Mouse (Mus musculus): ENCODE results near the gene Slc12a8.
A peak's percentile ranks its signal among the peaks of the same experiment; 100 is the strongest.

Gene Slc12a8

DNA sequence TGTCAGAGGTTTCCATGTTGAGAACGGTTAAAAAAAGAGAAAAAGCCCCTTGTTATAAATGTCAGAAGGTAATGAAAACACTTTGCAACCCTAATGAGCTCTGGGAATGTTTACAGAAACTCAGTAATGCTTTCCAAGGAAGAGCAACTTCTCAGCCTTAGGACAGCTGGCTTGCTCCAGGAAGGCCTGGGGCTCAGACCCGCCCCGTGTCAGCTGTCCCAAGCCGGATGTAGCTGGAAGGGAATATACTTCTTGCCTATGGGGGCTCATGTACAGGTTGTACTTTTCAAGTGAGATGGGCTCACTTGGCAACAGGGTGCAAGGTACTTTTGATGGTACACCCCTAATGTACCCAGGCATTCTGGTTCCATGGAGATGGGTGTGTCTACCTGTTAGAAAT is 28.4 kb downstream of the Slc12a8 start:
- no peak for DNase-seq

DNA sequence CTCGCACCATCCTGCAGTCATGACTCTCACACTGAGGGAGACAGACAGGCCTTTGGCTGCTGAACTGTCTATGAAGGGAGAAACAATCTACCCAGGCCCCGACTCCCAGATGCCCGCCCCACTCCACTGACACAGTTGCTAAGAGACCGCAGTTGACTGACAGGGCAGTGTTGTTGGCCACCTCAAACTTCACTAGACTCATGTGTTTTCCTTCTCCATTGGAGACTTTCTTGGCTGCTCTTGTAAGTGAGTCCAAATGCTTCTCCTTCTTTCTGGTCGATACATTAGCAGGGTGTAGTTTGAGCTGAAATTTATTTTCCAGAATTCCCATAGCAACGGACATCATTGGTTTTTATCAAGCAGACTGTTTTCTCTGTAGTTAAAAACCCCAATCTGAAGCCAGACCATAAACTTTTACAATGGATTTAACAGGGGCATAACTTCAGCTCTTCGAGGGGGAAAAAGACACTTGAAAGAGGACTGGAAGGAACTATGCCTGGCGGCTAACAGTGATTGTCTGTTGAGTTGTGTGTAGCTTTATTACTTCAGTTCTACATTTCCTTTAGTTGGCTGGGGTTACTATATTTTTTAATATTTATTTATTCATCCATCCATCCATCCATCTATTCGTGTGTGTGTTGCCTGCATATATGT is 36.7 kb downstream of the Slc12a8 start:
- no peak for DNase-seq

DNA sequence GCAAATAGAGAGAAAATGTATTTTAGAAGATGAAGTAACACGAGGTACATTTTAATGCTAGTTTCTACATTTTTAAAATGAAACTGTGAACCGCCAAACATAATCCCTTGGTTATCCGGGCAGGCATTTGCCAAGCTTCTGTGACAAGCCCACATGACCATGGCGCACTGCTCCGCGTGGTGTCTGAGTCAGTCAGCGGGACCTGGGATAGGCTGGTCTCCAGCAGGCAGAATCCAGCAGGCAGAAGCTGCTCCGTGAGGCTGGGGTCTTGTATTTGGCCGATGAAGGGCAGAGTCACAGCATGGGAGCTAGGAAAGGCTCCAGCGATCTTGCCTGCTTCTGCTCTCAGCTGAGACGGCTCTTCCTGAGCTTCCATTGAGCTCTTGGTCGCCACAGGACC is 41.0 kb downstream of the Slc12a8 start:
- DNase-seq: no peak

DNA sequence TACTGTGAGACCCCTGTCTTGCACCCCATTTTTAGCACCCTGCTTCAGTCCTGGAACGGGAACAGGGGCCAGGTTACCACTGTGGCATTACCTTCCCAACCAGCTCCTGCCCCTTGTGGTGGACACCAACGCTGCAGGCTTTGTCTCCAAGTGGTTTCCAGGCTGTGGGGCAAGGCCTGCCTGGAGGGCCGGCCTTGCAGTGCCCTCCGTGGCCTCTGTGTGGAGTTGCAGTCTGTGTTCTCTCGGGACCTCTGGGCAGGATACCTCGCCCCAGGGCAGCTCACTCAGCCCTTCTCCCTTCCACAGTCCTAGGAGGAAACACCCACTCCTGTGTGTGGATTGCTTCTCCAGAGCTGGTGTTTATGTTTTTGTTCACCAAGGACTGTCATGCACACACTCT is 43.2 kb downstream of the Slc12a8 start:
- DNase-seq: peak; percentile 64

DNA sequence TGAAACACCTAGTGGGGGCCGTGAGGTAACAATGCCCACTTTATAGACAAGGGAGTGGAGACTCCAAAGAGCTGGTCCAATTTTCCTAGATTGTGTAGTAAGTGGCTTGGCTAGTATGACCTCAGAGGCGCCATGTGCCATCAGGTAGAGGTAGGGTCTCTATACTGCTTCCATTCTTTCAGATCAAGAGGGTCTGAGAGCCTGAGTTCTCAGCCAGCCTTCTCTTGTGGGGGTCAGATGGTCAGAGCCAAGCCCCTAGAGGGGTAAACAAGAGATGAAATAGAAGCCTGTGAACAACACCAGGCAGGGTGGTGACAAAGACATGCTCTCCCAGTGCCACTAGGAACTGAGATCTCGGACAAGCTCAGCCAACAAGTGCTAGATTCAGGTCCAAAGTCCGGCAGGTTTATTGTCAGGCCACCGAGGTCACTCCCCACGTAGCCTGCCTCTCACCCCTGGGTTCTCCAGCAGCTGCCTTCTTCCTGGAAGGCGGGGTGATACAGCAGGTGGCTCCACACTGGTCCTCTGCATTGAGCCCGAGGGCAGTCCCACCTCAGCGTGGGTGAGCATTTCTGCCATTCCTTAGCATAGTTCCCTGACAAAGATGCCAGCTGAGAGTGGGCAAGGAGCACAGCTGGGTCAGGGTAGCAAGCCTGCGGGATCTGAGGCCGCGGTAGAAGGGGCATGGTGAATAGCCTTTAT is 44.3 kb downstream of the Slc12a8 start:
- DNase-seq: no peak

GRCm38 (mm10) chr16:33562874-33563537 is 45.9 kb downstream of the Slc12a8 start:
- DNase-seq: no peak

DNA sequence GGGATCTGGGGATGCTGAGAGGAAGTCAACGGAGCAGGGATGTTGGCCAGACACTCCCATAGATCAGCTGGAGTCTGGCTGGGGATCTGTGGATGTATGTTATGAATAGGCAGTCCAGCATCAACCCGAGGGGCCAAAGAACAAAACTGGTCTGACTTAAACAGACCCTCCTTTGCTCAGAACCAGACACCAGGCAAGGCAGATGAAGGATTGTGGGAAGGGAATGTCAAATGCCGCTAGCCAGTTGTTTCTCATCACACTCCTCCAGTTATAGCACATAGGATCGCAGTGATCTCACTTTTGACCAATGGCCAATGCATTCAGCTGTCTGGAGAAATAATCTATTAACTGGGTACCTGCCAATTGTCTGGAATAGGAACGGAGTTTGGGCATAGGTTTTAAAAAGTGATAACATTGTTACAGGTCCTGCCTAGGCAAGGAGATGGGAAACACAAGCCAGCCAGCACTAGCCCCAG is 46.4 kb downstream of the Slc12a8 start:
- DNase-seq: no peak

- no peak for DNase-seq
These were observed 49.3 kb downstream of the Slc12a8 start for GRCm38 (mm10) chr16:33566467-33566866.

GRCm38 (mm10) chr16:33567736-33568135 is 50.6 kb downstream of the Slc12a8 start:
- DNase-seq: no peak

- no peak for DNase-seq
These were observed 51.3 kb downstream of the Slc12a8 start for GRCm38 (mm10) chr16:33568269-33569016.

- no peak for DNase-seq
These were observed 55.5 kb downstream of the Slc12a8 start for GRCm38 (mm10) chr16:33572646-33573045.

DNA sequence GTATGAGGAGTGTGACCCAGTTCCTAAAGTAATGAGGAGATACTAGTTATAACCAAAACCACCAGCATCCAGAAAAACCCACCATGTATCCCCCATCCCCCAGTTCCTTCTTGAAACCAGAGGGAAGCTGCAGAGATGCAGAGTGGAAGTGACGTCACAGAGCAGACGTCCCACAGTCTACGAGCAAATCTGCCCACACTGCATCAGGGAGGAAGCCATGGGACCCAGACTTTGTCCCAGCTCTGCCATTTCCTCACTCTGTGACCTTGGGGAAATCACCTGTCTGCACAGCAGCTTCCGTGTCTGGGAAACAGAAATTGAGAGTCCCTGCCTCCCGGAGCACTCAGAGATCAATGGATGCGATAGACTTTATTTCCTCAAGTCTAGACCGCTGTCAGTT is 56.6 kb downstream of the Slc12a8 start:
- no peak for DNase-seq

GRCm38 (mm10) chr16:33575728-33576127 is 58.6 kb downstream of the Slc12a8 start:
- DNase-seq: no peak

- DNase-seq: no peak
These were observed 59.4 kb downstream of the Slc12a8 start for GRCm38 (mm10) chr16:33576271-33577189.

DNA sequence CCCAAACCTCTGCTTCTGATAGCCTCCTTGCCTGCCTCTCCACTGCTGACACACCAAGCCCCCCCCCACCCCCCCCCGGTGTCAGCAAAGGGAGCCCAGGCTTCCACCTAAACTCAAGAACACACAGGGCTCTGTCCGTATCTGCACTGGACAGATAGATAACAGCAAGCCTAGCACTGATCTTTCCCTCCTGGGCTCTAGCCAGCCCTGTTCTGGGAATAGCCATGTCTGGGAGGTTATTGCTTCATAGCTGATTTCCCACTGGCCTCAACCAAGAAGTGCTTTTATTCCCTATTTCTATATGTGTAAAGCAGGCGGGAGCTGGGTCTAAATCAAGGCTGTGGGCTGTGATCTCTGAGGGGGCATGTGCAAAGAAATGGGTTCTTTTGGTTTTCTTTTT is 61.3 kb downstream of the Slc12a8 start:
- no peak for DNase-seq

DNA sequence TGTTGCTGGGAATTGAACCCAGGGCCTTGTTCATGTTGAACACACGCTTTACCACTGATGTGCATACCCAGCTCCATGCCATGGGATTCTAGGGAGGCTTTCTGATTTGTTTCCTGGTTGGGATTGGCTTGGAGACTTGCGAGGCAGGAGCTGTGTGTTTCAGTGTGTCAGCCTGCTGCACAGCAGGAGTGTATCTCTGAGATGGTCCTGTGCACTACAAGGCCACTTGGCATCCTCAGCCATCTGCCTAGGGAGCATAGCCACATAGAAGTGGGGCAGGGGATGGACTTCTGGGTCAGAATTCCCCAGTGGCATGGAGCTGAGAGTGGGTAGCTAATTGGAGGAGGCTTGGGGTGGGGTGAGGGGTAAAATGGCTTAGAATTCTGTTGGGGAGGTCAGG is 63.2 kb downstream of the Slc12a8 start:
- no peak for DNase-seq

DNA sequence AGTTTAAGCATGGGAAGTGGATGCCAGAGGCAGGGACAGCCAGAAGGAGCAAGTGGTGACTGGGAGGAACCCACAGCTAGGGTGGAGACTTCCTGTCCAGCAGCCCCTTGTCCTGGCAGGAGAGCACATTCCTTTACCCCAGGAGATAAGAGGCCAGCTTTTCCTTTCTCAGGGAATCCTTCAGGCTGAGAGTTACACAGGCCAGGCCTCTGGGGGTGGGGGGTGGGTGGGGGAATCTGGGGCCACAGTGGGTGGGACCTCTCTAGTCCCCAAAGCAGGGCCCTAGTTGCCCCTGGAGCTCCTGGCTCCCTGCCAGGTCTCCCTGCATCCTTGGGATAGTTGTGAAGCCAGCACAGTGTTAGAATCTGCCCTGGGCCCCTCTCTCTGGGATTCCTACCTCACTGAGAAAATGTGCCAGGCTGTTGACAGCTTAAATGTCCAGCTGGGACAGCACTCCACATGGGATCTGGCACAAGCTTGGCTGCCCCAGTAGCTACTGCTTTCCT is 63.7 kb downstream of the Slc12a8 start:
- no peak for DNase-seq

DNA sequence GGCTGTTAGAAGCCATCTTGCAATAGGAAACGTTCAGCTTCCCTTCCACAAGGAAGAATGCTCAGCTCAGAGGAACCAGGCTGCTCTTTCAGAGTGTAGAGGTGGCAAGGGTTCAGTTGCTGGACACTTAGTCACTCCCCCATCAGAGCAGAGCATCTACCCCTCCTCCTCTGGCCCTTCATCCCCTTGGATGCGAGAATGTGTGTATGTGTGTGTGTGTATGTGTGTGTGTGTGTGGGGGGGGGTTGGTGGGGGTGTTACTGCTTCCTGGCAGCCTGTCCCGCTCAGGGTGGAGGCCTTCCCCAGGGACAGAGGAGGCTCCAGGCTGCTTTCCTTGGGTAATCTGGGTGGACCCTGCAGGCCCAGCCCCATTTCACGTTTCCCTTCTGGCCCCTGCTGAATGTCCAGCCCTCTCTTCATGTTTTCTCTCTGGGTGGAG is 64.6 kb downstream of the Slc12a8 start:
- DNase-seq: no peak

GRCm38 (mm10) chr16:33582495-33582894 is 65.4 kb downstream of the Slc12a8 start:
- no peak for DNase-seq

DNA sequence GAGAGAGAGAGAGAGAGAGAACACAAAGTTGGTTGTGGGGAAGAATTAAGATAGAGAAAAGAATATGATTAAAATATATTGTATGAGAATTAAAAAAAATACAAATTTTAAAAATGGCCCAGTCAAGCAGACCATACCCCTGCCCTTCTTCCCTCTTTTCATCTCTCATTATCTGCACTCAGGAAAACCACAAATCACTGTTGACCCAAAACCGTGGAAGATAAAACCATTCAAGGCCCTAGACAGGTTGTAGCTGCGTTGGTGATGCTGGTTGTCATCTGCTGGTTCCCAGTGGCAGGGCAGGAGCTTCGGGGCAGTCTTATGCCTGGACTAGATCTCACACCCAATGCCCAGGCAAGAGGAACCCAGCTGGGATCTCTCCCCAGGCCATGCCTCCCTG is 66.2 kb downstream of the Slc12a8 start:
- DNase-seq: no peak

DNA sequence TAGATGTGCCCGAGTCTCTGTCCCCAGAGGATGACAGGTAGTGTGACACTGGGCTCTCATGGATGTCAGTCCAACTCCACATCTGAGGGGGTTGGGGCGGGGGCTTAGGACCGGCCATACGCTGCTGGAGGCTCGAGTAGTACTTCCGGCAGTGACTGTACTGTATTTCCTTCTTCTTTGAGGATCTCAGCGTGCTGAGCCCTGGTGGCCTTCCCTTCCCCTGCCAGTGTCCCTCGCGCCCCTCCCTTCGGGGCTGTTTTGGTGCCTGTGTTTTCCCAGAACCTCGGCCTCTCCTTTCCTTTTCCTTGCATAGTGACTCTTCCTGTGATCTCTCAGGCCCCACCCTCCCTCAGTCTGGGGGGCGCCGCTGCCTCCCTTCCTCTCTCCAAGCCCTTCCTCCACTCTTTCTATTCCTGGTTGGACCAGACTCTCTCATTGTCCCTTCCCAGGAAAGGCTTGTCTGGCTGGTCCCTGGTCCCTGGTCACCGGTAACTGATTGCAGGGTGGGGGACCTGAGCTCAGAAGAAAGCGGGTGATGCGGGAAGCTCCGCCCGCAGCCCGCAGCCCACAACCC is 66.8 kb downstream of the Slc12a8 start:
- DNase-seq: no peak

Data from right cerebral cortex, adult 18-20 months (tissue).